Mouse (Mus musculus) gastrocnemius, postnatal 4 days (tissue): ENCODE results near the gene Apobec3. TPM values are rescaled to one million over a fixed set of nuclear protein-coding genes. Genes with fewer than 3 reads are reported as not detected.

Experiments used
- DNase-seq, 2 experiments: peaks; one replicate each; pipeline ENCODE4 v3.0.0; 2021 to 2022; ENCODE audit warnings: low spot score in 2 of 2, mixed read lengths in 2 of 2
- long read RNA-seq, 2 experiments: library from polyadenylated mRNA; stranded (forward); transcript quantifications; one replicate each; pipeline ENCODE4 v2.0.0; 2021
- total RNA-seq, 2 experiments: library from RNA; stranded (reverse); gene quantifications; 2 replicates each; pipeline ENCODE4 v1.2.3; 2021

The Apobec3 gene
- 10 to 100 TPM; 10.2 to 13.4 TPM for total RNA-seq
- long read RNA-seq, experiment 1, partial matches to known transcripts = 0 of 8 reads
- long read RNA-seq, experiment 1, other reads (novel, unspliced or antisense) = 3 of 8 reads
- long read RNA-seq, experiment 2, partial matches to known transcripts = 0 of 5 reads
- long read RNA-seq, experiment 2, other reads (novel, unspliced or antisense) = 2 of 5 reads

DNA sequence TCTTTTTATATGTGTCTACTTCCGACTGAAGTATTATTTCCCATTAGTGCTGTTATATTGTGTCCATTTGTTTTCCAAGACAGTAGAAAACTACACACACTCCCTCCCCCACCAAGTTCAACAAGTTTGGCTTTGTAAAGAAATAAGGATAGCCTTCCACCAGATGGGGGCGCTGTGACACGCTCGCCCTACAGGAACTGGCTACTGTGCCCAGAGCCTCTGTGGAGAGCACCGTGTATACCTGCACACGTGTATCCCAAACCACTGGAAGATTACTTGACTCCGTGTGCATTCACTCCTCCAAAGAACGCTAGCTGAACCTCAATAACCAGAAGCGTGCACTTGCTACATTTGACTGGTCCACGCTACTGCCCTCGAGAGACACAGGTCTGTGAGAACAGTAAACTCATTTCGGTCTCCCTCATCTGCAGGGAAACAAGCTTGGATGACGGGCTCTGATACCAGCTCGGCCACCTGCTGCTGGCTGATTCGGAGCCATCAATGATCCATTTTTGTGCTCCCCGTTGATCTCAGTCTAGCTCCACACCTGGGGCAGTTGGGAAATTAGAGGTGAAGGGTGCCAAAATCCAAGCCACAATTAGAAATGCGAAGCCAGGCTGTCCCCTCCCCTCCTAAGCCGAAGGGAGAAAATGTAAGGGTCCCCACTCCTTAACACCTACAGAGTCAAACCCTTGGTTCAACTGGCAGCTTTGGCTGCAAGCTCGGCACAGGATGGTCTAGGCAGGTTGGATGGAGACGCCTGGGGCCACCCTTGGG is at the start of gene Apobec3:
Gene Apobec3, plus strand, starts transcription at position 224 of the 777 bp plus-strand sequence.
- peak; percentile 46 to 64 for DNase-seq

DNA sequence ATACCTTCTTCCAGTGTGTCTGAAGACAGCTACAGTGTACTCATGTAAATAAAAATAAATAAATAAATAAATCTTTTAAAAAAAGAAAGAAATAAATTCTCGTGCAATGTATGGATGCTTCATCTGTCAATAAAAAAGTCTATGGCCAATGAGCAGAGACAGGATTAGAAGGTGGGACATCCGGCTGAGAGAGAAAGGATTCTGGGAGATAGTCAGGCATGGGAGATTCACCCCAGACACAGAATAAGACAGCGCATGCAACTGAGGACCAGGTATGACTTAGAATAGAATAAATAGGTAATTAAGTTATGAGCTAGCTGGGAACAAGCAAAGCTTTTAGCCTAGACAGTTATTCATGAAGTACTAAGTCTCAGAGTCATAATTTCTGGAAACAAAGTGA is 48.5 kb upstream of the Apobec3 start:
- no peak for DNase-seq

DNA sequence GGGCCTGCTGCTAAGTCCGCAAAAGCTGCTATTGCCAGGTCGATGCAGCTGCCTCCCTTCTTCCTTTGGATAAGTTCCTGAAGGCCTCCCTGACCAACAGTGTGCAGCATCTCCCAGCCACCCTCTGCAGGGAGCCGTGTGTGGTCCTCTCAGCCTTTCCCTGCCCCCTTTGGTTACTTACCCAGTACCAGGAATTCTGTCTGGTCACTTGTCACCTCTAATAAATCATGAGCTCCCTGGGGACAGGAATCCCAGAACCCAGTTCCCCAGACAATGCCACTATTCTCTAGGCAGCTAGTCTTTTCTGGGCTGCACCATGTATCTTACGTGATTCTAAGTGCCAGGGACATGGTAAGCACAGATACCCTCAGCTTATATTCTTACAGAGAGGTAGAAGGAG is 45.5 kb upstream of the Apobec3 start:
- DNase-seq = no peak

DNA sequence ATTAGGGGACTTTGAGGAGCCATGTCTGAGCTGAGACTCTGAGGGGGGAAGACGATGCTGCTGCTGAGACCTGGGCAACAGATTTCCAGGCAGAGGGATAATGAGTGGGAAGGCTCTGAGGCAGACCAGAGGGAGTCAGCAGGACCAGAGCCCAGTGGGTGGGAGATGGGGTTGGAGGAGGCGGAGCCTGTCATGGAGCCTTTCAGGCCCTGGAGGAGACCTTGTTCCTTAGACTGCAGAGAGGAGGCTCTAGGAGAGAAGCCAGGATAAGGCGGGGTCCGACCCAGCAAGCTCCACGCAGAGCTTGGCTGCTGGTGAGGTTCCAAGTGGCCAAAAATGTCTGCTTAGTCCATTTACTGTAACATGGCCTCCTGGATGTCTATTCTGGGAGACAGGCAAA is 44.4 kb upstream of the Apobec3 start:
- DNase-seq = peak; percentile 50 to 80

DNA sequence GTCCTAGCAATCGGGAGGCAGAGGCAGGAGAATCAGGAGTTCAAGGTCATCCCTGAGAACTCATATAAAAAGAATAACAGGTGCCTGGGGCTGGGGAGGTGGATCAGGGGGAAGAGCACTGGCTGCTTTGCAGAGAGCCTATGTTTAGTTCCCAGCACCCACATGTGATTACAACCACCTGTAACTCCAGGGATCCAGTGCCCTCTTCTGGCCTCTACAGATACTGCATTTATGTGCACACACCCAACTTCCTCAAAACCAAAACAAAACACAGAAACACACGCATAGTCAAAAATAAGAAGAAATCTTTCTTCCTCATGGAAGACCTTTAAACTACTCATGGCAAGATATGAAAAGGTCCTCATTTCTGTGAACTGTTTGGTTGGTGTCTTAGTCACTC is 41.3 kb upstream of the Apobec3 start:
- no peak for DNase-seq

DNA sequence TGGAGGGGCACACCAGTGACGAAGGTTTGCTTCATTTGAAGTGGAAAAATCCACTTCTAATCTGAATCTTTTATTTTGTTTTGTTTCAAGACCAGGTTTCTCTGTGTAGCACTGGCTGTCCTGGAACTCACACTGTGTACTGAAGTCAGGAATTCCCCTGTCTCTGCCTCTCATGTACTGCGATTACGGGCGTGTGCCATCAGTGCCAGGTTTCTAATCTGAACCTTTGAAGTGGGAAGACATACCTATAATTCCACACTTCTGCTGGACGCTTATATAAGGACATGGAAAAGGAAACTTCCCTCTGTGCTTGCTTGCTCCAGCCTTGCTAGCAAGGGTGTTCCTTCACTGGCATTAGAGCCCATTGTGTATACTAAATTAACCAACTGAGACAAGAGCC is 32.5 kb upstream of the Apobec3 start:
- DNase-seq = no peak

DNA sequence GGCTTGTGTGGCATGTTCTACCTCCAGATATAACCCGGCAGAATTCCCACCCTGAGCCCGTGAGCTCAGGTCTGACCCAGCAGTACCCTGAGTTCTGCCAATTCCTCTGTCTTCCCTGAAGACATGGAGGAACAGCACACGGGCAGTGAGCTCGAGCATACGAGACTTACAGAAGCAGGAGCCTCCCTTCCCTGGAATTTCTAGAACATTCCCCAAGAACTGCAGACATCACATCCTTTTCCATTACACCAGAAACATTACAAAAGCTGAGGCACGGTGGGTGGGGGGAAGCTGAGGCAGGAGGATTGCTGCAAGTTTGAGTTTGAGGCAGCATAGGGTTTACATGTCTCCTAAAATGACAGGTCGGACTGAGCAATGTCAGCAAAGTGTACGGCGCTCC is 31.6 kb upstream of the Apobec3 start:
- no peak for DNase-seq

DNA sequence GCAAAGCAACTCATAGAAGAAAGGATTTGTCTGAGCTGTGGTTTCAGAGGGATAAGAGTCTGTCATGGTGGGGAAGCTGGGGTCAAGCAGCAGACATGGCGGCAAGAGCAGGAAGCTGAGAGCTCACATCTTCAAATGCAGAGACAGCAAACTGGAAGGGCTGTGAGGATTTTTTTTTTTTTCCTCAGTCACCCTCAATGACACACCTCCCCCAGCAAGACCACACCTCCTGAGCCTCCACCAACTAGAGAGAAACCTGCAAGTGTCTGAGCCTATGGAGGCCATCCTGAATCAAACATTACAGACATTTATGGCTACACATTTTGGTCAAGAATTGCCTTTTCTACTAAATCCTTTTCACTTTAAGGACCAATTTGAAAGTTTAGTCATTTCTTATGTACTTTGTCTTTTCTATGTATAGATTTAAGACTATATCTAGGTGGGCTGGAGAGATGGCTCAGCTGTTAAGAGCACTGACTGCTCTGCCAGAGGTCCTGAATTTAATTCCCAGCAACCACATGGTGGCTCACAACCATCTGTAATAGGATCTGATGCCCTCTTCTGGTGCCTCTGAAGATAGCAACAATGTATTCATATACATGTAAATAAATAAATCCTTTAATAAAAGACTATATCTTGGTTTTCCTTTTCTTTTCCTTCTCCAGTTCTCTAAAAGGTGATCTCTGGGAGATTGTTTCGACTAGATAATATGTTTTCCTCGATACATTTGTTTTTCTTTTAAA is 24.0 kb upstream of the Apobec3 start:
- no peak for DNase-seq

DNA sequence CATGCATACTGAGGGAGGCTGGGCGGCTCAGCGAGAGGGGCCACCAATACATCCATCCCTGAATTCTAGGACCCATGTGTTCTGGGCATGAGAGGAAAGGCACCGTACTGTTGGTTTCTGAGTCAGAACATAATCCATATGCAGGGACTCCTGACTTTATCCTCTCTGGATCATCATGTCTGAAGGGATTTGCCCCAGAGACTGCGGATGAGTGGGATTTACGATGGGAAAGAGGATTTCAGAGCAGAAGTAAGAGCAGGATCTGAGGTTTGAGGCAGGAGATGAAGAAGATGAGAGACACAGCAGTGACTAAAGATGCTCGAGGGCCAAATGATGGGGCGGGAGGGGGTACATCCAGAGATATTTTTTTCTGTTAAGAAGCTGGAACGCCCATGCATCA is 17.9 kb upstream of the Apobec3 start:
- no peak for DNase-seq

DNA sequence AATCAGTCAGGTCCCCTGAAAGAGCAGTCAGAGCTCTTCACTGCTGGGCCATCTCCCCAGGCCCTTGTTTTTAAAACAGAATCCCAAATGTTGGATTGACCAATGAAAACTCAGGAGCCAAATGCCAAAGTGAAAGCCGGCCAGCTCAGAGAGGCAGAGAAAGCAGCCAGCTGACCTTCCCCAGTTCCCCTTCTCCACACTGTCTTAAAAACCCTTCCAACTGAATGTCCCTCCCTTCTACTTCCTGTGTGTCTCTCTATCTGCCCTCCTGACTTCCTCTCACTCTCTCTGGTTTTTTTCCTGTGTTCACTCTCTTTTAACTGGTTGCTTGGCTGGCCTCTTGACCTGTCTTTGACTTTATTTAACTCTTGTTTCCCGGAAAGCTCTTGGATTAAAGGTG is 17.5 kb upstream of the Apobec3 start:
- DNase-seq = no peak

DNA sequence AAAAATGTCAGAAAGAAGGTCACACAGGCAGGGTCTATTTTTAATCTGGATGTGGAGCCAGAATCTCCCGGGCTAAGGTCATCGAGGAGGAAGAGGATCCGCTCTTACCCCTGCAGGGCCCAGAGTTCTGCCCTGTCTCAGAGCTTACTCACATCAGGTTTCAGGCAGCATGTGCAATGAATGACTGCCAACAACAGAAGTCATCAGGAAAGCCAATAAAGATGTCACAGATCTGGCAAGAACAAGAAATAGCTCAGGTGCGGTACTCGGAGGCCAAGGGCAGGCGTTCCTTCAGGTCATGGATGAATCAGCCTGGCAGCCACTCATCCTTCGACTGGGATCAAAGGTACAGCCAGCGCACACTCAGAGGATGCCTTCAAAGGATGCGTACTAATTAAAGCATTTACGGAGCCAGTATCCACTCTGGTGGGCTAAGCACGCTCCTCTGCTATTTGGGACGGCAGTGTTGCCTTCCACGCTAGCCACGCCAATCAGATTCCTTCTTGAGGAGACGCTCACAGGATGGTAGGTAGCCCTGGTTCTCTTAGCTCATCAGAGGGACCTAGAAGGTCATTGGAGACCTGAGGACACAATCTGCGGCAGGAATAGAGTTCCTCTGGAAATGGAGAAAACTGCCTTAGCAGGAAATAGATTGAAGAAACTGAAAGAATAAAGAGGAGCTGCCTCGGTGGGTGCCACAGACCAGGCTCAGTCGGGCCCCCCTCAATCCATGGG is 16.0 kb upstream of the Apobec3 start:
- DNase-seq = no peak

DNA sequence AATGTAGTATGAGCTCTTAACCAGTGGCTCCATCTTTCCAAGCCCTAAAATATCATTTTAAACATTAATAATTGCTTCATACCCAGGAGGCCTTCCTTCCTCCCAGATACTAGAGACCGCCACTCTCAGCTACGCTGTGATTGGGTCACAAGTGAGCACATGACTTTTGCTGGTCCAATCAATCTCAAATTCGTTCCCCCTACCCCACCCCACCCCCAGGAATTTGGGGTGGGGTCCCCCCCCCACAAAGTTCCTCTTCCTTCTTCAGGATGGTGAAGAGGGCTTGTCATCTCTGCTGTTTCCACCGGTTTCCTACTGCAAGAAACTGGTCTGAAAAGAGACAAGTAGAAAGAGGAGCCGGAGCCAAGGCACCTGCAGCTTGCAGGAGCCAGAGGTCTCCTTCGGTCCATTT is 12.7 kb upstream of the Apobec3 start:
- peak in 1 of 2 experiments; percentile 26 for DNase-seq

DNA sequence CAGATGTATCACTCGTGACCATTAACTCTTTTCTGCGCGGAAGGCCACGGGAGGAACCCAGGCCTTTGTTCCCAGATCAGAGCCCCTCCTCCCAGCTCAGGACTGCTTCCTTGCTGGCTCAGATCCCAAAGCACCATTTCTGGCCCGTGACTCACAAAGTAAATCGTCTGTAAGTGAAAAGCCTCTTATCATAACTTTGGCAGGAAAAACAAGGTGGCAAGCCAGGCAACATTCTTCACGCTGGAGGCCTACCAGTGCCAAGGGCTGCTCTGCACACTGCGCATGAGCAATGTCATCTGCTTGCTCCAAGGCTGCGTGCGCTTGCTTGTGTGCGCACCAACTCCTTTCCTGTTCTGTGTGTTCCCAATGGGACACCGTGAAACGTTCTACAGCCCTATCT is 12.1 kb upstream of the Apobec3 start:
- peak; percentile 44 to 80 for DNase-seq

DNA sequence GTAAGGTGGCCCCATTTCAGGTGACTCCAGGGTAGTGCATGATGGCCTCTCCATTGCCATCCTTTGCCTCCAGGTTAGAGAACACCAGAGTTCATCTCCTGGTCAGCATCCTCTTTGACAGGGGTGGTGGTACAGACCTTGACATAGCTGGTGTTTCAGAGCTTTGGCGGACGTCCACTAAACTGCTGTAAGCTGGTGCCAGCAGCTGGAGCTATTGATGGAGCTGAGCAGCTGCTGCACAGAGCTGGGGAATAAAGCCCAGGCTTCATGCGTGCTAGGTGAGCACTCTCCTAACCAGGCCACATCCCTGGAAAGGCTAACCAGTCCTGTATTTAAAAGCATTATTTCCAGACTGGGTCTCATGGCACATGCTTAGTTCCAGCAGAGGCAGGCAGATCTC is 11.0 kb upstream of the Apobec3 start:
- DNase-seq = no peak

DNA sequence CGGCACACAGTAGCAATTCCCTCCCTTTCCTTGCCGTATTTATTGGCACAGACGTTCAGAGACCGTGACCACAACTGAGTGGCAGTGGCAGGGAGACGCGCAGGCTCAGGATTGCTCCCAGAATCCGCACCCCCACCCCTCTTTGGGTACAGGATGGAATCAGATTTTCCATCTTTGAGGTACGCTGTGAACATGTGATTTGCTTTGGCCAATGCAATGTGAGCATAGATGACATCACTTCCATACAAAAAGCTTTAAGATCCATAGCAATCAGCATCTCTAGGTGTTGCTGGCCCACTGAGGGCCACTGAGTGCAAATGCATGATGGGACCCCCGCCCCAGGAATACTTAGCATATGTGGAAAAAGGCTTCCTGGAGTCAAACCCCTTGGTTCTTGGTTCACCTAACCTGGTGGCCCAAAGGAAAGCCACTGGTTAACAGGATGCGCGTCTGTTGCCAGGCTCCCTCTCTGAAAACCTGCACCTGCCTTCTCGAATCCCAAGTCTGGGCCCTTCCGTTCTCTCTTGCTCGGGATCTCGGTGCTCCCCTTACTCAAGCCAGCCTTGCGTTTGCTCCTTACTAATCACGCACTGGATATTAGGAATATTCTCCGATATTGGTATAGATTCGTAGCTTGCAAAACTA is 8.7 kb upstream of the Apobec3 start:
- no peak for DNase-seq

DNA sequence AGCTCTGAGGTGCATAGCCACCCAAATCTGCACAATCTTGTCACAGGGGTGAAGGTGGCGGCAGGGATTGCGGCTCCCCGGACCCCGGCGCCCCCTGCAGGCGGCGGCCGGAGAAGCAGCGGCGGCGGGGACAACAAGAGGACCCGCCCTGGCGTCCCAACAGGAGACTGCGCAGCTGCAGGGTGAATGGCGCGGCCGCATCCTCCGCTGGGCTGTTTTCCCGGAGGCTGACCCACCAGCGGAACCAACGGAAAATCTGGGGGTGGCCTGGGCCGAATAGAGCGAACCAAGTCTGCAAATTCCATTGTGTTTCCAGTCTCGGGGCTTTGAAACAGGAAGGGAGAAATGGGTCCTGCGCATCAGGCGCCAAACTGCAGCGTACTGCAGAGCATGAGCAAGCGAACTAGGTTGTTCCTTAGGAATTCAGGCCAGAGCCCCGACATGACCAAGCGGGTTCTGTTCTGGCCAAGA is 8.1 kb upstream of the Apobec3 start:
- peak; percentile 94 for DNase-seq

DNA sequence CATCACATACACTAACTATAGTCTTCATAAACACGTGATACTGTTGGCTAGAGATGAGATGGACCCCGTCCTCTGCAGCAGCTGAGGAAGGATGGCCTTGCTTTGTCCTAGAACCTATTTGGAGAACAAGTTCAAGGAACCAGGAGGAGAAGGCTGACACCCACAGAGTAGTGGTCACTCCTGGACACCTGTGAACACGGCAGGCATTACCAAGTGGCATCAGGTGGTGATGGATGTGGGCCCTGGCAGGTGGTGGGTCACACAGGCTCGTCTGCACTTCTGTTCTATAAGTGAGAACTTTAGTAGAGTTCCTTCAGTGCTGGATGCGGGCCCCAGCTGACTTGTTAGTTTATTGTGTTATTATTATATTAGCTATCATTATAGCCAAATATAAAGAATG is 6.6 kb upstream of the Apobec3 start:
- DNase-seq = no peak

DNA sequence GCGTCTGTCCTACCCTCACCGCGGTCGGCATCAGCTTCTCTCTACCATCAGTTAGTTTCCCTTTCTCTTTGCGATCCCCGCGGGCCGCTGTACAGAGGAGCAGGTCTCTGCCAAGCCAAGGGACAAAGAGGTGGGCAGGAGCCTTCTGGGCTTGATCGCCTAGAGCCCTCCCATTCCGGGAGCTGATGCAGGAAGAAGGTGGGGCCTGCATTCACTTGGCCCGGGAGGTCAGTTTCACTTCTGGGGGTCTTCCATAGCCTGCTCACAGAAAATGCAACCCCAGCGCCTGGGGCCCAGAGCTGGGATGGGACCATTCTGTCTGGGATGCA is 718 bp downstream of the Apobec3 start:
- DNase-seq = peak in 1 of 2 experiments; percentile 51

DNA sequence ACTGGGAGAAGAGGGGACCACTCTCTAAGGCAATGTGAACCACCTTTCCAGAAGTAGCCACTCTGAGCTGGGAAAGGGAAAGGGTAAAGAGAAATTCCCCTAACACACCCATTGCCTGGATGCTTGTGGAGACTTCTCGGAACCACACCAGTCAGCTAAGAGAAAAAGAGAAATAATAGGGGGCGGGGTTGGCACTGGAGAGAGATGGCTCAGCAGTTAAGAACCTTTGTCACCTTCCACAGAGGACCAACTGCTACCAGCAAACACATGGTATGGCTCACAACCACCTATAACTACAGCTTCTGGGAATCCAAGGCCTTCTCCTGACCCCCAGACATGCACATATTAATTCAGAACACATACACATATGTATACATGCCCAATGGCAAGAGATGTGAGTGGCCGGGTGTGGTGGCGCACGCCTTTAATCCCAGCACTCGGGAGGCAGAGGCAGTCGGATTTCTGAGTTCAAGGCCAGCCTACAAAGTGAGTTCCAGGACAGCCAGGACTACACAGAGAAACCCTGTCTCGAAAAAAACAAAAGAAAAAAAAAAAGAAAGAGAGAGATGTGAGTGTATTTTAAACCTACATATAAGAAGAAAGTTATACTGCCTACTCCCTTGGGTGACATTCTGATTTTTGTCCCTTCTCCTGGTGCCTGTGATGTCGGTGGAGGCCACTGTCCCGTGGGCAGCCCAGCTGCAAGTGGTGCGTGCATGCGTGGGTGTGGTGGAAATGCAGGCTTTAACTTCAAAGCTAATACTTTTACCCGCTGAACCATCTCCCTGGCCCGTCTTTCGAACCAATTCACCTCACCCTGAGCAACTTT is 1.8 kb downstream of the Apobec3 start:
- DNase-seq = no peak

DNA sequence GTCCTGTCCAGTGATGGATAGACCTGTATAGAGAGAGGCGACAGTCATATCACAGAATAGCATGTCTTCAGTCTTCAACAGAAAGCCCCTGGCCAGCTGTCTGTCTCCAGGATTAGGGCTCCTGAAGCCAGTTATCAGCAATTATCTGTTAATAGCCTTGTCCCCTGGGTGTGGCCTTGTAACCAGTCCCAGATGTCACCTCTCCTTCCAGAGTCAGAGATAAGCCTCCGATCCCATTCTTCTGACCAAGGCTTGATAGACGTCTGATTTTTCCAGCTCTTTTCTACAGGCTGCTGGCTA is 2.3 kb downstream of the Apobec3 start:
- no peak for DNase-seq
